Mouse (Mus musculus) heart, embryonic 12.5 days (tissue): ENCODE measurements around the gene Ift22. TPM values are rescaled to one million over a fixed set of nuclear protein-coding genes. Genes with fewer than 3 reads are reported as not detected.

Experiments used
- ATAC-seq: fragments of 200-750 bp; cut with Nextera tagmentation; 2 replicates; pipeline ENCODE4 v1.8.0; 2017; ENCODE audit warnings: moderate TSS enrichment, moderate library complexity; ENCODE audit not compliant: insufficient number of reproducible peaks, low FRiP score
- H3K27ac ChIP-seq: fragments of 300-500 bp; sonication (generic); 2 replicates; pipeline ENCODE4 v1.5.1; 2016; ENCODE audit warnings: mild to moderate bottlenecking, moderate library complexity; ENCODE audit not compliant: poor library complexity, severe bottlenecking
- H3K27me3 ChIP-seq: fragments of 300-500 bp; sonication (generic); replicated peaks from 2 replicates; pipeline ENCODE4 v1.6.1; 2016; ENCODE audit warnings: mild to moderate bottlenecking, moderate library complexity
- H3K36me3 ChIP-seq: fragments of 300-500 bp; sonication (generic); 2 replicates; pipeline ENCODE4 v1.6.1; 2016; ENCODE audit warnings: mild to moderate bottlenecking, moderate library complexity
- H3K4me1 ChIP-seq: fragments of 300-500 bp; sonication (generic); replicated peaks from 2 replicates; pipeline ENCODE4 v1.6.1; 2016; ENCODE audit warnings: mild to moderate bottlenecking
- H3K4me2 ChIP-seq: fragments of 300-500 bp; sonication (generic); 2 replicates; pipeline ENCODE4 v1.6.1; 2016; ENCODE audit warnings: mild to moderate bottlenecking, moderate library complexity
- H3K4me3 ChIP-seq: fragments of 300-500 bp; sonication (generic); 2 replicates; pipeline ENCODE4 v1.5.1; 2016; ENCODE audit warnings: mild to moderate bottlenecking
- H3K9ac ChIP-seq: fragments of 300-500 bp; sonication (generic); 2 replicates; pipeline ENCODE4 v1.6.1; 2016; ENCODE audit warnings: mild to moderate bottlenecking, moderate library complexity
- H3K9me3 ChIP-seq: fragments of 300-500 bp; sonication (generic); replicated peaks from 2 replicates; pipeline ENCODE4 v1.6.1; 2016; ENCODE audit warnings: mild to moderate bottlenecking, moderate library complexity
- WGBS: fragments of 180-500 bp; shearing (Covaris S2); methylation state at CpG from one replicate; pipeline ENCODE4 v1.1.7; 2016; 5-methylcytosine and 5-hydroxymethylcytosine counted together
- polyA plus RNA-seq: library from polyadenylated mRNA; unstranded; fragments of >200 nt; fragmentation: Nextera tagmentation; extraction: Ambion mirVana; gene quantifications from 2 replicates; pipeline ENCODE4 v1.2.1, GENCODE M21; 2016

Gene Ift22
- polyA plus RNA-seq, 1 experiment from 2014 or later: 36.9 TPM

- H3K36me3 ChIP-seq: peaks cover 23% of the 10 kb centered on the region
- WGBS: 79% methylated on average over 3 of the region's 3 CpGs
- no peak for ATAC-seq
- H3K9ac ChIP-seq: no peak overlapping the region
- H3K27me3 ChIP-seq: no peaks in the 10 kb centered on the region
- H3K4me1 ChIP-seq: no peaks in the 10 kb centered on the region
- no peaks in the 10 kb centered on the region for H3K9me3 ChIP-seq
- no peak overlapping the region for H3K27ac ChIP-seq
- no peak overlapping the region for H3K4me3 ChIP-seq
- H3K4me2 ChIP-seq: no peak overlapping the region
These were observed 6.2 kb downstream of the Ift22 start for GRCm38 (mm10) chr5:136914183-136914582.

- H3K9me3 ChIP-seq: no peaks in the 10 kb centered on the region
- WGBS: 94% methylated on average over 8 of the region's 8 CpGs
These were observed 9.8 kb downstream of the Ift22 start for GRCm38 (mm10) chr5:136917613-136918242.

GRCm38 (mm10) chr5:136918655-136919472, 10.9 kb downstream of the Ift22 start:
- no peak overlapping the region for H3K27ac ChIP-seq
- H3K27me3 ChIP-seq: 0 out of 2 replicates have a peak, but pooled peaks cover 6% of the 10 kb centered on the region
- peak overlapping the region; percentile 70 for H3K4me3 ChIP-seq
- peaks cover 7% of the 10 kb centered on the region for H3K4me1 ChIP-seq
- H3K9me3 ChIP-seq: no peaks in the 10 kb centered on the region
- H3K4me2 ChIP-seq: peak overlapping the region; percentile 92
- H3K36me3 ChIP-seq: no peaks in the 10 kb centered on the region
- ATAC-seq: peak; percentile 83
- H3K9ac ChIP-seq: peak overlapping the region; percentile 79
- WGBS: 3% methylated on average over 38 of the region's 38 CpGs

More at GRCm38 (mm10) chr5:136917613-136918242, 9.8 kb downstream of the Ift22 start:
- Histone ChIP-seq H3K27me3 (0 out of 2 replicates have a peak, but pooled peaks cover 3% of the 10 kb centered on the region), H3K4me1 (peaks cover 7% of the 10 kb centered on the region), H3K4me2 (no peak overlapping the region), H3K36me3 (peaks cover 9% of the 10 kb centered on the region), H3K27ac (no peak overlapping the region), H3K4me3 (no peak overlapping the region), H3K9ac (no peak overlapping the region)
- ATAC-seq: no peak

- 0 out of 2 replicates have a peak, but pooled peaks have one; percentile 15 for ATAC-seq
- no peak overlapping the region for H3K27ac ChIP-seq
- H3K27me3 ChIP-seq: 0 out of 2 replicates have a peak, but pooled peaks cover 6% of the 10 kb centered on the region
These were observed 11.8 kb downstream of the Ift22 start for GRCm38 (mm10) chr5:136919546-136920301.

GRCm38 (mm10) chr5:136922830-136923229, 14.9 kb downstream of the Ift22 start:
- no peak overlapping the region for H3K27ac ChIP-seq
- no peak overlapping the region for H3K4me2 ChIP-seq
- H3K9ac ChIP-seq: no peak overlapping the region
- H3K9me3 ChIP-seq: no peaks in the 10 kb centered on the region
- 77% methylated on average over 9 of the region's 9 CpGs for WGBS
- no peak overlapping the region for H3K4me3 ChIP-seq
- H3K36me3 ChIP-seq: 0 out of 2 replicates have a peak, but pooled peaks cover 14% of the 10 kb centered on the region
- H3K4me1 ChIP-seq: peaks cover 7% of the 10 kb centered on the region
- ATAC-seq: no peak
- H3K27me3 ChIP-seq: 0 out of 2 replicates have a peak, but pooled peaks cover 6% of the 10 kb centered on the region

More at GRCm38 (mm10) chr5:136919546-136920301, 11.8 kb downstream of the Ift22 start:
- peak overlapping the region; percentile 70 for H3K4me3 ChIP-seq
- peak overlapping the region; percentile 92 for H3K4me2 ChIP-seq
- H3K36me3 ChIP-seq: 0 out of 2 replicates have a peak, but pooled peaks cover 3% of the 10 kb centered on the region
- peak overlapping the region; percentile 79 for H3K9ac ChIP-seq
- peaks cover 7% of the 10 kb centered on the region for H3K4me1 ChIP-seq
- 22% methylated on average over 18 of the region's 18 CpGs for WGBS
- H3K9me3 ChIP-seq: no peaks in the 10 kb centered on the region

- H3K27me3 ChIP-seq: 0 out of 2 replicates have a peak, but pooled peaks cover 6% of the 10 kb centered on the region
- no peak overlapping the region for H3K27ac ChIP-seq
- H3K4me3 ChIP-seq: no peak overlapping the region
These were observed 16.0 kb downstream of the Ift22 start for GRCm38 (mm10) chr5:136923751-136924478.

GRCm38 (mm10) chr5:136929073-136929472, 21.1 kb downstream of the Ift22 start:
- 20% methylated on average over 4 of the region's 4 CpGs for WGBS
- Histone ChIP-seq H3K9me3 (no peaks in the 10 kb centered on the region), H3K4me1 (peaks cover 4% of the 10 kb centered on the region; the same call in 1 of the 2 replicates), H3K27ac (no peak overlapping the region), H3K36me3 (0 out of 2 replicates have a peak, but pooled peaks cover 14% of the 10 kb centered on the region), H3K9ac (no peak overlapping the region), H3K27me3 (no peaks in the 10 kb centered on the region), H3K4me2 (no peak overlapping the region), H3K4me3 (no peak overlapping the region)
- peak; percentile 70; the same call in 1 of the 2 replicates for ATAC-seq

More at GRCm38 (mm10) chr5:136923751-136924478, 16.0 kb downstream of the Ift22 start:
- Histone ChIP-seq H3K9ac (no peak overlapping the region), H3K36me3 (0 out of 2 replicates have a peak, but pooled peaks cover 14% of the 10 kb centered on the region), H3K9me3 (no peaks in the 10 kb centered on the region), H3K4me1 (peaks cover 7% of the 10 kb centered on the region), H3K4me2 (no peak overlapping the region)
- ATAC-seq: no peak
- 41% methylated on average over 7 of the region's 7 CpGs for whole genome bisulfite sequencing

- no peak for ATAC-seq
- 81% methylated on average over 14 of the region's 14 CpGs for WGBS
- Histone ChIP-seq H3K4me1 (peaks cover 4% of the 10 kb centered on the region; the same call in 1 of the 2 replicates), H3K9ac (no peak overlapping the region), H3K4me3 (no peak overlapping the region), H3K27ac (no peak overlapping the region), H3K9me3 (no peaks in the 10 kb centered on the region), H3K36me3 (no peaks in the 10 kb centered on the region), H3K4me2 (no peak overlapping the region), H3K27me3 (no peaks in the 10 kb centered on the region)
These were observed 23.9 kb downstream of the Ift22 start for GRCm38 (mm10) chr5:136931896-136932295.

GRCm38 (mm10) chr5:136932956-136933355, 25.0 kb downstream of the Ift22 start:
- Histone ChIP-seq H3K27me3 (no peaks in the 10 kb centered on the region), H3K9ac (no peak overlapping the region), H3K4me1 (peaks cover 4% of the 10 kb centered on the region; the same call in 1 of the 2 replicates), H3K4me3 (no peak overlapping the region), H3K27ac (no peak overlapping the region), H3K36me3 (no peaks in the 10 kb centered on the region), H3K4me2 (no peak overlapping the region), H3K9me3 (no peaks in the 10 kb centered on the region)
- ATAC-seq: no peak
- 70% methylated on average over 5 of the region's 5 CpGs for WGBS

- 82% methylated on average over 6 of the region's 6 CpGs for WGBS
- H3K4me2 ChIP-seq: no peak overlapping the region
- H3K36me3 ChIP-seq: no peaks in the 10 kb centered on the region
- no peak overlapping the region for H3K4me3 ChIP-seq
- no peak overlapping the region for H3K27ac ChIP-seq
- H3K9ac ChIP-seq: no peak overlapping the region
- H3K27me3 ChIP-seq: no peaks in the 10 kb centered on the region
- no peak for ATAC-seq
- H3K4me1 ChIP-seq: peaks cover 4% of the 10 kb centered on the region; the same call in 1 of the 2 replicates
- no peaks in the 10 kb centered on the region for H3K9me3 ChIP-seq
These were observed 26.0 kb downstream of the Ift22 start for GRCm38 (mm10) chr5:136933930-136934329.
